Mouse (Mus musculus): ENCODE measurements around the gene Gli1.

DNA sequence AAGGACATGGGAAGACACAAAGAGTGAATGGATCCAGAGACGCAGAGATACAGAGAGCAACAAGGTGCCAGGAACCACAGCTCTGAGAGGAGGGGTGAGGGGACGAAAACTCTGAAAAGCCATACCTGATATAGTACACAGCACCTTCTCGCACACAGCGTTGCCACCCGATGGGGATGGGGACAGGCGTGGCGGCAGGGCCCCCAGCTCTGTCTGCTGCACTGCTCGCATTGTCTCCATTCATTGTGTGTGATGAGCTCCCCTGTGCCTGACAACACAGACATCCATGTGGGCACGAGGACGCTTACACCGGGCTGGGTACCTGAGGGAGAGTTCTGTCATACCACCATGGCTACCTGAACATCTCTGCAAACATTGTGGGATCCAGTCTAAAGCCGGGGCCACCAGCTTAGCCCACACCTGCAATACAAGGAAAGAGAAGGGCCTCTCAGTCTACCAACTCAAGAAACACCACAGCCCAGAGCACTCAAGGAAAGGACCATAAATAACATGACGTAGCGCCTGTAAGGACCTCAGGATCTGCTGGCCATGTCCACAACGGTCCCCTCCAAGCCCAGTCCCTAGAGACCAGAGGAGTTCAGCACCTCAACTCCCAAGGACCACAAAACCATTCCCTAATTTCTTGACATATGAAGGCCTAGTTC is 54.4 kb downstream of the Gli1 start:
- no peak for TF ChIP-seq POLR2A (IDR thresholded peaks at IDR 0.05; ENCODE audit: insufficient read depth, low read depth, low read length)
- no peak for TF ChIP-seq EP300 (IDR thresholded peaks at IDR 0.05; ENCODE audit: insufficient read depth, low read depth, low read length)

Data from heart, adult 2 months (tissue).